Mouse (Mus musculus) liver, embryonic 12.5 days (tissue): Measurements from ENCODE around the gene Gabarapl1. TPM values are rescaled to one million over a fixed set of nuclear protein-coding genes. Genes with fewer than 3 reads are reported as not detected.

ENCODE experiments used
- ATAC-seq: fragments of 200-750 bp; cut with Nextera tagmentation; 2 replicates; pipeline ENCODE4 v1.8.0; 2017; ENCODE audit warnings: moderate number of reproducible peaks, mild to moderate bottlenecking, moderate library complexity
- H3K27ac ChIP-seq: fragments of 300-500 bp; sonication (generic); 2 replicates; pipeline ENCODE4 v1.5.1; 2016; ENCODE audit warnings: mild to moderate bottlenecking
- H3K27me3 ChIP-seq: fragments of 300-500 bp; sonication (generic); replicated peaks from 2 replicates; pipeline ENCODE4 v1.6.1; 2016; ENCODE audit warnings: mild to moderate bottlenecking, moderate library complexity
- H3K36me3 ChIP-seq: fragments of 300-500 bp; sonication (generic); 2 replicates; pipeline ENCODE4 v1.6.1; 2016; ENCODE audit warnings: mild to moderate bottlenecking, moderate library complexity
- H3K4me1 ChIP-seq: fragments of 300-500 bp; sonication (generic); 2 replicates; pipeline ENCODE4 v1.6.1; 2016
- H3K4me2 ChIP-seq: fragments of 300-500 bp; sonication (generic); 2 replicates; pipeline ENCODE4 v1.6.1; 2016; ENCODE audit warnings: mild to moderate bottlenecking, moderate library complexity
- H3K4me3 ChIP-seq: fragments of 300-500 bp; sonication (generic); 2 replicates; pipeline ENCODE4 v1.5.1; 2016; ENCODE audit warnings: mild to moderate bottlenecking, moderate library complexity
- H3K9ac ChIP-seq: fragments of 300-500 bp; sonication (generic); 2 replicates; pipeline ENCODE4 v1.6.1; 2016; ENCODE audit warnings: mild to moderate bottlenecking, moderate library complexity
- H3K9me3 ChIP-seq: fragments of 300-500 bp; sonication (generic); replicated peaks from 2 replicates; pipeline ENCODE4 v1.6.1; 2016; ENCODE audit warnings: mild to moderate bottlenecking, moderate library complexity
- WGBS: fragments of 180-500 bp; shearing (Covaris S2); methylation state at CpG from one replicate; pipeline ENCODE4 v1.1.7; 2016; ENCODE audit not compliant: insufficient replicate concordance; 5-methylcytosine and 5-hydroxymethylcytosine counted together
- polyA plus RNA-seq: library from polyadenylated mRNA; unstranded; fragments of >200 nt; fragmentation: Nextera tagmentation; extraction: Ambion mirVana; gene quantifications from 2 replicates; pipeline ENCODE4 v1.2.1, GENCODE M21; 2016

The Gabarapl1 gene
- polyA plus RNA-seq, 1 experiment from 2014 or later, result 38.0 TPM

DNA sequence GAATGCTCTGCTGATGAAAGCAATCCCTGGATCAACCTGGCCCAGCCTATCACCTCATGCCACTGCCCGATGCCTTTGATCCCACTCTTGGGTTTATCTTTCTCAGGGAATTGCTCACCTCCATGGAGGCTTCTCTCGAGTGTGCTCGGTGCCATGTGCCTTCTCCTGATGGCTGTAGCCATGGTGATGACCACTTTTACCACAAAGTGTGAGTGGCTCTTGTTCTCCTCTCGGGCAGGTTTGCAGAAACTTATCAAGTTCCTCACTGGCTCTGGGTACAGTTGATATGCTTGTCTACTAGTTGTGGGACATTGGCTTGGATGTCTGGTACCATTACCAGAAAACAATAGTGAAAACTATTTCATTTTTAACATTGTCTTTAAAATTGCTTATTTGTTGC, 48.9 kb downstream of the Gabarapl1 start:
- ATAC-seq, result no peak
- Histone ChIP-seq H3K4me2 (no peak overlapping the region), H3K9me3 (no peaks in the 10 kb centered on the region)

DNA sequence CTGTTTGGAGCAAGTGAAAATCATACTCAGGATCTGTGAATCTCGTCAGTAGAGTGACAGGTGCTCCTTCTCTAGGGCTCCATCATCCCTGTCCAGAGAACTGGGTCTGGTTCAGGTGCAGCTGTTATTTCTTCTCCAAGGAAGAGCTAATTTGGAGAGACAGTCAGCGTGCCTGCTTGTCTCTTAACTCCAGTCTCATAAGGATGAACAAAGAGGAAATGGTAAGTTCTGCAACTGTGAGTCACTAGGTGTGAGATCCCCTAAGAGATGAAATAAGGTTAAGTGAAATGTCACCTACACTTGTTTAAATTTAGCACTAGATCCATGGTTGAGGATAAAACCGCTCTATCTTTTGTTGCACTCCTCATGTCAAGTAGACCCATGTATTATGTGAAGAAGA, 50.1 kb downstream of the Gabarapl1 start:
- ATAC-seq, result no peak
- 50% methylated on average over 3 of the region's 3 CpGs for WGBS
- no peaks in the 10 kb centered on the region for H3K27me3 ChIP-seq

More for the DNA sequence above, 48.9 kb downstream of the Gabarapl1 start:
- no peak overlapping the region for H3K27ac ChIP-seq
- H3K4me3 ChIP-seq, result no peak overlapping the region
- no peaks in the 10 kb centered on the region for H3K36me3 ChIP-seq
- 22% methylated on average over 4 of the region's 4 CpGs for WGBS
- no peak overlapping the region for H3K9ac ChIP-seq
- no peaks in the 10 kb centered on the region for H3K27me3 ChIP-seq
- H3K4me1 ChIP-seq, result no peaks in the 10 kb centered on the region

DNA sequence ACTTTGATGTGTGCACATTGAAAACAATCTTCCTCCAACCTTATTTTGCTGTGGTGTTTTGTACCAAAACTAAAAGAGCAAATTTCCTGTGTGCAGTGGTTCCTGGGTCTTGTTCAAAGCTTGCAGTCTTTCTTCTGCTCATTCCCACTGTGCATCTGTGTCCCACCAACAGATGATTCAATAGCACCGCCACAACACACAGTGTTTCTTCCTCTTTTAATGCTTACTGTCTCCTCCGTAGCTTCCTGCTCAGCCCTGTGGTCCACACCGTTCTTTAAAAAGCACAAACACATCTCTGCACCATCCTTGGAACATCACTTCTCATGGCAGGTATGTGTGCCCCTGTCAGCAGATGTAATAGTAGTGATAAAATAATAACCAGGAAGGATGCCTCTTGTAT, 58.5 kb downstream of the Gabarapl1 start, which contains the start of gene Klrd1:
Gene Klrd1 (plus strand): TSS at position 275 of the 400 bp plus-strand sequence.
- no peak within 1 kb of the TSS for H3K4me2 ChIP-seq
- H3K9ac ChIP-seq, result no peak within 1 kb of the TSS
- H3K4me3 ChIP-seq, result no peak within 1 kb of the TSS
- whole genome bisulfite sequencing, result 21% methylated on average over 3 of the region's 3 CpGs
- no peaks in the 10 kb centered on the region for H3K36me3 ChIP-seq
- no peak within 1 kb of the TSS for H3K27ac ChIP-seq
- no peaks in the 10 kb centered on the region for H3K9me3 ChIP-seq
- no peak for ATAC-seq
- H3K27me3 ChIP-seq, result no peaks in the 10 kb centered on the region
- no peaks in the 10 kb centered on the region for H3K4me1 ChIP-seq

More for the DNA sequence above, 50.1 kb downstream of the Gabarapl1 start:
- Histone ChIP-seq H3K4me3 (no peak overlapping the region), H3K27ac (no peak overlapping the region), H3K36me3 (no peaks in the 10 kb centered on the region), H3K9ac (no peak overlapping the region), H3K9me3 (no peaks in the 10 kb centered on the region), H3K4me2 (no peak overlapping the region), H3K4me1 (no peaks in the 10 kb centered on the region)

Other genes starting within 250 kb of the Gabarapl1 start
- gene 4922502D21Rik, start 201.4 kb upstream of the Gabarapl1 start, polyA plus RNA-seq, result not detected in 2 replicates
- 2.7 and 3.3 TPM in 2 replicates for gene Clec12a, start 190.5 kb upstream of the Gabarapl1 start, polyA plus RNA-seq
- gene Clec12b, start 147.3 kb upstream of the Gabarapl1 start, polyA plus RNA-seq, result not detected in 2 replicates
- 31.9 and 32.7 TPM in 2 replicates for gene Clec1b, start 135.9 kb upstream of the Gabarapl1 start, polyA plus RNA-seq
- 0.29 and 0.39 TPM in 2 replicates for gene Clec9a, start 124.3 kb upstream of the Gabarapl1 start, polyA plus RNA-seq
- gene Clec1a, start 81.2 kb upstream of the Gabarapl1 start, polyA plus RNA-seq, result 0.24 and 0.38 TPM in 2 replicates
- gene Olr1, start 26.0 kb upstream of the Gabarapl1 start, polyA plus RNA-seq, result 0.74 and 0.83 TPM in 2 replicates
- gene Tmem52b, start 20.6 kb upstream of the Gabarapl1 start, polyA plus RNA-seq, result not detected in 2 replicates
- gene Klre1, start 44.7 kb downstream of the Gabarapl1 start, polyA plus RNA-seq, result not detected in 2 replicates
- gene Klrd1, start 58.6 kb downstream of the Gabarapl1 start, polyA plus RNA-seq, result 0.18 and 0.83 TPM in 2 replicates
- gene Klrk1, start 90.7 kb downstream of the Gabarapl1 start, polyA plus RNA-seq, result 0.16 and 0.21 TPM in 2 replicates
- not detected in 2 replicates for gene Klrc3, start 110.2 kb downstream of the Gabarapl1 start, polyA plus RNA-seq
- gene Klrc2, start 127.5 kb downstream of the Gabarapl1 start, polyA plus RNA-seq, result not detected in 2 replicates
- not detected in 2 replicates for gene Klrc1, start 145.8 kb downstream of the Gabarapl1 start, polyA plus RNA-seq
- not detected in 2 replicates for gene Klri1, start 184.0 kb downstream of the Gabarapl1 start, polyA plus RNA-seq
- gene Klri2, start 207.3 kb downstream of the Gabarapl1 start, polyA plus RNA-seq, result 0.04 TPM in 1 of 2 replicates, not detected in the other